Mouse (Mus musculus): ENCODE results near the gene Dnm1. TPM values are rescaled to one million over a fixed set of nuclear protein-coding genes. Genes with fewer than 3 reads are reported as not detected.

Dnm1 gene
- polyA plus RNA-seq, 1 experiment from 2014 or later, result 23.5 TPM

DNA sequence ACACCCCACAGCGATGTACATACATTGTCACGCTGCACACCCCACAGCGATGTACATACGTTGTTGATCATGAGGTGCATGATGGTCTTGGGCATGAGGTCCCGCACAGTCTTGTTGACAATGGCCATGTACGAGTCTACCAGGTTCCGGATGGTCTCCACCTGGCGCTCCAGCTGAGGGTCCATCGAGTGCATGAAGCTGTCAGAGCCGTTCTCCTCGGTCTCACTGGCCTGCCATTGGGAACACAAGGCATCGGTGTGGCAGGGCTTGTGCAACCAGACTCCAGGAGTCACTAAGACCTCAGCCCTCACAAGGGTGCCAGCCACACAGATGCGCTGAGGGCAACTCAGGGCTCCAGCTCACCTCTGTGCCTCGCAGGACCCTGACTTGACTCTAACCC lies 38.3 kb downstream of the Dnm1 start:
- Histone ChIP-seq H3K27ac (replicated peaks) (peak overlapping the region; percentile 95), H3K27me3 (replicated peaks; ENCODE audit: low read depth, poor library complexity, severe bottlenecking) (peaks cover 59% of the 10 kb centered on the region), H3K4me1 (peaks cover 87% of the 10 kb centered on the region), H3K36me3 (replicated peaks) (peaks cover 22% of the 10 kb centered on the region), H3K4me3 (peak overlapping the region; percentile 63; the same call in 1 of the 2 replicates), H3K9me3 (no peaks in the 10 kb centered on the region)
- 93% methylated on average over 14 of the region's 14 CpGs for whole genome bisulfite sequencing
- no peak for DNase-seq (ENCODE audit: low spot score)

DNA sequence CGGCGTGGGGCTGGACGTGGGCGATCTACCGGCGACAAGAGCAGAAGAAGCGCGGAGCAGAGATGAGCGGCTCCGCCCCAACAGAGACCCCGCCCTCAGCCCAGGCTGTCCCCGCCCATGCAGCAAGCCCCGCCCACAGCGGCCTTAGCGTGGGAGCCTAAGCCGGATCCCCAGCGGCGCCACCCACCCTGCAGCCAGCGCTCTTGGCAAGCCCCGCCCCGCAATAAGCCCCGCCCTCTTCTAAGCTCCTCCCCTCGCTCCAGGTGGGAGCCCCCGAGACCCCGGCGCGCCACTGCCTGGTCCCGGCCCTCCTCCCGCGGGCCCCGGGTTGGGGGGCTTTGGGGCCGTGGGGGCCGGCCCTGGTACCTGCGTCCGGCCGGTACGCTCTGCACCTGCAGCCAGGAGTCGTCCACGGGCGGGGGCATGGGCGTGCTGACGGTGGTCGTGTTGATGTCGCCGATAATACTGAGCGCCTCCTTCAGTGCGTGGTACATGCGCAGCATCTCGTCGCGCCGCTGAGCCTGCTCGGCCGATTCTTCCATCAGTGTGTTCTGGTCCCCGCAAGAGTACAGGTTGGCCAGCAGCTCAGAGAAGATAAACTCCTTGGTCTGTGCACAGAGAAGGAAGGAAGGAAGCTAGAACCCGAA lies 40.7 kb downstream of the Dnm1 start:
- peak overlapping the region; percentile 89 for H3K27ac ChIP-seq (replicated peaks)
- H3K4me3 ChIP-seq, result peak overlapping the region; percentile 85
- DNase-seq (ENCODE audit: low spot score), result peak; percentile 98
- peaks cover 46% of the 10 kb centered on the region for H3K36me3 ChIP-seq (replicated peaks)
- peaks cover 42% of the 10 kb centered on the region for H3K27me3 ChIP-seq (replicated peaks; ENCODE audit: low read depth, poor library complexity, severe bottlenecking)
- WGBS, result 1% methylated on average over 56 of the region's 56 CpGs
- H3K4me1 ChIP-seq, result peaks cover 82% of the 10 kb centered on the region
- no peaks in the 10 kb centered on the region for H3K9me3 ChIP-seq

DNA sequence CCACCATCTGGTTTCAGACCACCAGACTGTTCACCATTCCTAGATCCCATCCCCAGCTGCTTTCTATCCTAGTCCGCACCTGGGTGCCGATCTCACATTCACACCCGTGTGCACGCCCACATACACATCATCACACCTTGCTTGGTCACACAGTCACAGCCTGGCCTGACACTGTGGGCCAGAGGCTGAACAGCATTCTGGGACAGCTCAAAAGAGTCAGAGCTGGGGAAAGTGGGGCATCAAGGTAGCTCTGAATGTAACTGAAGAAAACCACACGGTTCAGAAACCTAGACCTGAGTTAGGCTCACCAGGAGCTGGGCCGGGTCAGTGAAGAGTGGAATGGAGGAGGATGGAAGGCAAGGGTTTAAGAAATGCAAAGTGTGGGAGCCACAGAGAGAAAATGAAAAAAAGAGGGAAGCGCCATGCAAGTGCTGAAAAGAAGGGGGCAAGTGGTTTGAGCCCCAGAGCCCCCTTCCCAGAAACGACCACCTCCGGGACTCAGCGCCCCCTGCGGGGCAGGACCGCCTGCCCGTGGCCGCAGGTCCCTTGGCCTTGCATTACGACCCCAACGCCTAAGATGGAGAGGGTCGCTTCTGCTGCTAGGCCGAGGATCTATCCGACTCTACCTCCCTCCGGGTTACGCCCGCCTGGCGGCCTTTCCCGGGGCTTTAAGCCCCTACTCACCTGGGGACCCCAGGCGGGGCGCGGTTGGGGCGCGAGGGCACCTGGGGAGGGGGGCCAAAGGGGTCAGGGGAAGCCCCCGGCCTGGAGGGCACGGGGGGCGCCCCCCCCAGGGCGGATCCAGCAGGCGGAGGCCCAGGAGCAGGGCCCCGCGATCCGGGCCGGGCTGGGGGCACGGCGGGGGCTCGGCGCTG lies 41.5 kb downstream of the Dnm1 start:
- Histone ChIP-seq H3K27me3 (replicated peaks; ENCODE audit: low read depth, poor library complexity, severe bottlenecking) (peaks cover 34% of the 10 kb centered on the region), H3K27ac (replicated peaks) (peak overlapping the region; percentile 89), H3K9me3 (no peaks in the 10 kb centered on the region), H3K4me3 (peak overlapping the region; percentile 85), H3K4me1 (peaks cover 74% of the 10 kb centered on the region), H3K36me3 (replicated peaks) (peaks cover 53% of the 10 kb centered on the region)
- peak; percentile 47 for DNase-seq (ENCODE audit: low spot score)
- 10% methylated on average over 42 of the region's 42 CpGs for WGBS

GRCm38 (mm10) chr2:32310096-32310845 lies 42.9 kb downstream of the Dnm1 start:
- WGBS, result 88% methylated on average over 18 of the region's 18 CpGs
- Histone ChIP-seq H3K4me1 (peaks cover 63% of the 10 kb centered on the region), H3K4me3 (peak overlapping the region; percentile 85; the same call in 1 of the 2 replicates), H3K9me3 (no peaks in the 10 kb centered on the region), H3K27ac (replicated peaks) (no peak overlapping the region), H3K36me3 (replicated peaks) (peaks cover 67% of the 10 kb centered on the region), H3K27me3 (replicated peaks; ENCODE audit: low read depth, poor library complexity, severe bottlenecking) (peaks cover 32% of the 10 kb centered on the region)
- DNase-seq (ENCODE audit: low spot score), result no peak

DNA sequence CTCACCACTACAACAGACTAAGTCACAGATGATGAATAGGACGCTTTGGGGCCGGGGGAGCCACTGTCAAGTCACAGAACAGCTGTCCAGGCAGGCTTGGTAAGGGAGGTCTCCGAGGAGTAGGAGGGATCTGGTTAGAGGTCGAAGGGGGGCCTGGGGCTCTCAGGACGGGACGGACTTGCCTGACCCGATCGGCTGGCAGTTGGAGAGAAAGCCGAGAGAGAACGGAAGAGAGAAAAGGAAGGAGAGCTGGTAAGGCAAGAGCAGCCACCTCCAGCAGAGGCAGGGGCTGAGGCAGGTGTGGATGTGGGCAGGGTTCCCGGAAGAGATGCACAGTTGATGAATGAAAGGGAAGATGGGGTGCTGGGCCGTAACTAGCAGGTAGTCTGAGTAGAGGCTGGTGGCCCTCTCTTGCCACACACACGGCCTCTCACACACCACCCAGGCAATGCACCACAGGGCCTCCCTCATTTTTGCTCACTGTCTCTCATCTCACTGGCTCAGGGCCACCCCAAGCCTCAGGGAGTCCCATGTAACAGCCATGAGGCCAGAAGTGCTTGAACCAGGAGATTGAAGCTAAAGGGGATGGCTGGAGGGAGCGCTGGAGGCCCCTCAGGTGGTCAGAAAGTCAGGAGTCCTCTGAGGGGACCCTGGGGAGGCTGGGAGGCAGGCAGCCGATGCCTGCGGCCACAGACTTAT lies 44.1 kb downstream of the Dnm1 start:
- Histone ChIP-seq H3K4me3 (0 out of 2 replicates have a peak overlapping the region, but pooled peaks have one; percentile 17), H3K27ac (replicated peaks) (no peak overlapping the region), H3K36me3 (replicated peaks) (peaks cover 74% of the 10 kb centered on the region), H3K4me1 (peaks cover 60% of the 10 kb centered on the region), H3K27me3 (replicated peaks; ENCODE audit: low read depth, poor library complexity, severe bottlenecking) (peaks cover 26% of the 10 kb centered on the region), H3K9me3 (no peaks in the 10 kb centered on the region)
- whole genome bisulfite sequencing, result 85% methylated on average over 16 of the region's 16 CpGs
- no peak for DNase-seq (ENCODE audit: low spot score)

DNA sequence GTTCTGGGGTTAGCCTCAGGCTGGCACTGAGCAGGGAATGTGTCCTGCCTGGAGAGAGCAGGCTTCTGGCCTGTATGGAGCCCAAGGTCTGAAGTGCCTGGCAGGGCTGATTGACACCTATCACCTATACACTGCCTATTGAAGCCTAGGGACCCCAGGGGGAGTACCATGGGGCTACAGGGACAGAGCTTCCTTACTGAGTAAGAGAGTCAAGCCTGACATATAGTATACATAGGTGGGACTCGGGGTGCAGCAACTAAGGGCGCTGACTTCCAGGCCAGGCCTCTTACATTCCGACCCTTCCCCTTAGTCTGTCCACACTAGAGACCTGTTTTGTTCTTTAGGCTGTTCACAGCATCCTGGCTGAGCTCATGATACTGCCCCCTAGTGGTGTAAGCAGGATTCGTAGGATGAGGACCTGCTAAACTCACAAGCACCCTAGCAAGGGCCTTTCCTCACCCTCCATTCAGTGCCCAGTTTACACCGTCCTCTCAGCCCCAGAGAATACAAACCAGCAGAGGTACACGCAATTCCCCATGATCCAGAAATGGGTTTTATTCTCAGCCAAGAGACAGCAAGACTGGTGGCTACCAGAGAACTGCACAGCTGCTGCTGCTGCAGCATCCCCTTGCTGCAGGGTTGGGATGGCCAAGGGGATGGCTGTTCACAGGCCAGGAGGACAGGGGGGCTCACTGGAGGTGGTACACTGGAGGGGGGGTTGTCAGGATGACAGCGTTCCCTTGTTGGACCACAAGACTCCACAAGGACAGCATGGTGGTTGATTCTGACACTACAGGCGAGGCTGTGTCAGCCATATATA lies 45.0 kb downstream of the Dnm1 start:
- Histone ChIP-seq H3K4me1 (peaks cover 60% of the 10 kb centered on the region), H3K4me3 (peak overlapping the region; percentile 23; the same call in 1 of the 2 replicates), H3K27me3 (replicated peaks; ENCODE audit: low read depth, poor library complexity, severe bottlenecking) (peaks cover 22% of the 10 kb centered on the region), H3K27ac (replicated peaks) (no peak overlapping the region), H3K9me3 (no peaks in the 10 kb centered on the region), H3K36me3 (replicated peaks) (peaks cover 82% of the 10 kb centered on the region)
- WGBS, result 49% methylated on average over 8 of the region's 8 CpGs
- peak; percentile 72 for DNase-seq (ENCODE audit: low spot score)

- no peak overlapping the region for H3K27ac ChIP-seq (replicated peaks)
- no peaks in the 10 kb centered on the region for H3K9me3 ChIP-seq
- H3K36me3 ChIP-seq (replicated peaks), result peaks cover 89% of the 10 kb centered on the region
- no peak overlapping the region for H3K4me3 ChIP-seq
- no peak for DNase-seq (ENCODE audit: low spot score)
- WGBS, result 86% methylated on average over 6 of the region's 6 CpGs
- peaks cover 14% of the 10 kb centered on the region for H3K27me3 ChIP-seq (replicated peaks; ENCODE audit: low read depth, poor library complexity, severe bottlenecking)
- peaks cover 51% of the 10 kb centered on the region for H3K4me1 ChIP-seq
Observed at GRCm38 (mm10) chr2:32307247-32307798, 45.8 kb downstream of the Dnm1 start.

DNA sequence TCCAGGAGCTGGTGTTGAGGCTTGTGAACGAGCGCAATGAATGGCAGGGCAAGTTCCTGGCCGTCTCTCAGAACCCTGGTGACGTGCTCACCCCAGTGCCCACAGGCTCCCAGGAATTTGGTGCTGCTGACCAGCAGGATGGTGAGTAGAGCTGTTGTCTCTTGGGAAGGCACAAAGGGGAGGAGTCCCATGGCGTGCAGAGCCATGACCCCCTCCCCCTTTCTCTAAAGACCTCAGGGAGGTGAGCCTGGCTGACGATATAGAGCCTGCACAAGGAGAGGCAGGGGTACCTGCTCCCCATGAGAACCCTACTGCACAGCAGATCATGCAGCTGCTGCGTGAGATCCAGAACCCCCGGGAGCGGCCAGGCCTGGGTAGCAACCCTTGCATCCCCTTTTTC lies 47.0 kb downstream of the Dnm1 start:
- Histone ChIP-seq H3K9me3 (no peaks in the 10 kb centered on the region), H3K27me3 (replicated peaks; ENCODE audit: low read depth, poor library complexity, severe bottlenecking) (peaks cover 9% of the 10 kb centered on the region), H3K36me3 (replicated peaks) (peaks cover 97% of the 10 kb centered on the region), H3K4me3 (peak overlapping the region; percentile 13; the same call in 1 of the 2 replicates), H3K4me1 (peaks cover 40% of the 10 kb centered on the region), H3K27ac (replicated peaks) (0 out of 2 replicates have a peak overlapping the region, but pooled peaks have one; percentile 24)
- 81% methylated on average over 9 of the region's 9 CpGs for WGBS
- DNase-seq (ENCODE audit: low spot score), result no peak

- Histone ChIP-seq H3K27me3 (replicated peaks; ENCODE audit: low read depth, poor library complexity, severe bottlenecking) (peaks cover 4% of the 10 kb centered on the region), H3K9me3 (no peaks in the 10 kb centered on the region), H3K27ac (replicated peaks) (peak overlapping the region; percentile 36; the same call in 1 of the 2 replicates), H3K4me1 (peaks cover 35% of the 10 kb centered on the region), H3K4me3 (no peak overlapping the region), H3K36me3 (replicated peaks) (peaks cover 98% of the 10 kb centered on the region)
- 93% methylated on average over 5 of the region's 5 CpGs for WGBS
- no peak for DNase-seq (ENCODE audit: low spot score)
Observed at GRCm38 (mm10) chr2:32305668-32306067, 47.5 kb downstream of the Dnm1 start.

DNA sequence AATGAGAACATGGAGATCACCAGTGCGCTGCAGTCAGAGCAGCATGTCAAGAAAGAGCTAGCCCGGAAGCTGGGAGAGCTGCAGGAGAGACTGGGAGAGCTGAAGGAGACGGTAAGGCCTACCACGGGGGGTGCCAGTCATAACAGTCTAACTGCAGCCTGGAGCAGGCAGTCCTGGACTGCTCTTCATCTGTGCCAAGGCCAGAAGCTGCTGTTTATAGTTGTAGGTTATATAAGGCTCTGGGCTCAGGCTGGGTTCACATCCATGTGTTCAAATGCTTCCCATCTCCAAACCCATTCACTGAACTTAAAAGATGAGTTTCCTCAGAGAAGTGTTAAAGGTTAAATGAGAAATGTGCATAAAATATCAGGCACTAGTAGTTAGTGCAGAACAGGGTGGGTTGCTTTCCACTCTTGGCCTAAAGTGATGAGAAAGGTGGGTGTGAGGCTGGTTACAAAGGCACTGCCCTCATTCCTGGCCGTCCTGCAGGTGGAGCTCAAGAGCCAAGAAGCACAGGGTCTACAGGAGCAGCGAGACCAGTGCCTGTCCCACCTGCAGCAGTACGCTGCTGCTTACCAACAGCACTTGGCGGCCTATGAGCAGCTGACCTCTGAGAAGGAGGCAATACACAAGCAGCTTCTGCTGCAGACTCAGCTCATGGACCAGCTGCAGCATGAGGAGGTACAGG lies 48.8 kb downstream of the Dnm1 start:
- DNase-seq (ENCODE audit: low spot score), result peak; percentile 82
- Histone ChIP-seq H3K4me1 (peaks cover 21% of the 10 kb centered on the region), H3K27ac (replicated peaks) (peak overlapping the region; percentile 65), H3K9me3 (no peaks in the 10 kb centered on the region), H3K27me3 (replicated peaks; ENCODE audit: low read depth, poor library complexity, severe bottlenecking) (no peaks in the 10 kb centered on the region), H3K36me3 (replicated peaks) (peaks cover 98% of the 10 kb centered on the region), H3K4me3 (peak overlapping the region; percentile 11; the same call in 1 of the 2 replicates)
- WGBS, result 56% methylated on average over 8 of the region's 8 CpGs
